Mouse (Mus musculus) cortical plate, adult 2 months (tissue): ENCODE results near the gene Cntrl. TPM values are rescaled to one million over a fixed set of nuclear protein-coding genes. Genes with fewer than 3 reads are reported as not detected.

Experiments
- H3K27ac ChIP-seq: fragments of 200-500 bp; 2 replicates; pipeline ENCODE4 v1.5.1; 2012; ENCODE audit warnings: low read length, control low read depth, inconsistent platforms; ENCODE audit not compliant: insufficient read depth
- H3K4me1 ChIP-seq: fragments of 200-500 bp; 2 replicates; pipeline ENCODE4 v1.6.1; 2011; ENCODE audit warnings: low read length; ENCODE audit not compliant: control insufficient read depth, insufficient read depth
- H3K4me3 ChIP-seq: fragments of 200-500 bp; 2 replicates; pipeline ENCODE4 v1.5.1; 2011; ENCODE audit warnings: mild to moderate bottlenecking, low read length, control low read depth; ENCODE audit not compliant: insufficient read depth
- CTCF ChIP-seq: fragments of 200-500 bp; IDR thresholded peaks from 2 replicates; pipeline ENCODE4 v1.5.1; 2011; ENCODE audit warnings: mild to moderate bottlenecking, control low read depth, low read length; ENCODE audit not compliant: insufficient read depth; ENCODE audit errors: extremely low read depth
- POLR2A ChIP-seq: fragments of 200-500 bp; IDR thresholded peaks from 2 replicates; pipeline ENCODE4 v1.6.1; 2011; ENCODE audit warnings: mild to moderate bottlenecking, low read length, control low read depth; ENCODE audit not compliant: insufficient read depth; ENCODE audit errors: extremely low read depth
- polyA plus RNA-seq: library from polyadenylated mRNA; depleted of rRNA; stranded (reverse); fragments of >200 nt; gene quantifications from 2 replicates; pipeline ENCODE4 v1.2.3, GENCODE M21; 2012

The Cntrl gene
- polyA plus RNA-seq, 1 experiment = 14.9 TPM

DNA sequence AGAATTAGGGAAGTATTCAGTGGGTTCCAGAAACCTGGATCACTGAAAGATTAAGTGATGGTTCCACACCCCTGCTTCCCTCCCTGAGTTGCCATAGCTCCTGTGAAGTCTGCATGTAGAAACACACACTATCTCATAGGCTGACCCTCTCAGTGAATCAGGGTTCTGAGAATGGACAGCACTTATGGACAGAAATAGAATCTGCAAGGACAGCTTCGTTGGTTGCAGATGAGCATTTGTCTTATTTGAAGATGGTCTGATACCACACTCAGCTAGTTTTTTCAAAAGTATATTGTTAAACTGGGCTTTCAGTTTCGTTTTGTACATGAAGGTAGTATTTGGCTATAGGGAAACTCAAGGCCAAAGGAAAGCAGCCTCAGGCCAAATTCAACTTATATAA, 1.2 kb downstream of the Cntrl start:
- TF ChIP-seq CTCF = no peak
- TF ChIP-seq POLR2A = no peak
- Histone ChIP-seq H3K27ac (no peak overlapping the region), H3K4me1 (no peaks in the 10 kb centered on the region), H3K4me3 (peak overlapping the region; percentile 86; the same call in 1 of the 2 replicates)

DNA sequence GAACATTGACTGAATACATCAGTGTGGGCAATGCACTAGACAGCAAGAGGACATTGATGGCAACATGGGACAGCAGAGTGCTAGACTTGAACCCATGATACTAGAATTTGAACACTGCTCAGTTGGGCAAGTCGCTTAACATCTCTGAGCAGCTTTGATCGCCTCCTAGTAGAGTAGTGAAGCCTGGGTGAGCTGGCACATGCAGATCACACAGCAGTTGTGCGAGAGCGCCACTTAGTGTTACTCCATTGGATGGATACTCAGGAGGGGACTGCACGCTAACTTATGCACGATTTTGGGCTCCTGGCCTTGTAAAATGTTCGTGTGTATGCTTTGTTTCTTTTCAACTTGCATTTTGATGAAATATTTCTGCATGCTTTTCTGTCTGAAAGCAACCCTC, 15.4 kb downstream of the Cntrl start:
- Histone ChIP-seq H3K27ac (no peak overlapping the region), H3K4me3 (no peak overlapping the region)

DNA sequence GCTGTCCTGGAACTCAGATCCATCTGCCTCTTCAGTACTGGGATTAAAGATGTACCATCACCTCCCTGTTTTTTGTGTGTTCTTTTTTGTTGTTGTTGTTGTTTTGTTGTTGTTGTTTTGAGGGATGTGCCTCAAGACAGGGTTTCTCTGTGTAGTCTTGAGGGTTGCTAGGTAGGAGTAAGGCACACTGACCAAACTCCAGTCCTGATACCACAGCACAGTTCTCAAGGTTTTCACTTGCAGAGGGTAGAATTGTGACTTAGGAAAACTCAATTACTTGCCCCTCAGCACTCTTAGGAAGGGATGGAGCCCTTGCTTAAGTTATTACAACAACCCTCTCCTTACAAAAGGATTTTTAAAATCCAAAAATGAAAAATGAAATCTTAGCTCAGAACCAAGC, 22.2 kb downstream of the Cntrl start:
- H3K4me3 ChIP-seq = no peak overlapping the region; the same call in 1 of the 2 replicates
- TF ChIP-seq CTCF (no peak), POLR2A (no peak)
- H3K4me1 ChIP-seq = no peaks in the 10 kb centered on the region
- no peak overlapping the region for H3K27ac ChIP-seq

More for the DNA sequence above, 15.4 kb downstream of the Cntrl start:
- H3K4me1 ChIP-seq = no peaks in the 10 kb centered on the region
- TF ChIP-seq CTCF (peak; percentile 32), POLR2A (no peak)

DNA sequence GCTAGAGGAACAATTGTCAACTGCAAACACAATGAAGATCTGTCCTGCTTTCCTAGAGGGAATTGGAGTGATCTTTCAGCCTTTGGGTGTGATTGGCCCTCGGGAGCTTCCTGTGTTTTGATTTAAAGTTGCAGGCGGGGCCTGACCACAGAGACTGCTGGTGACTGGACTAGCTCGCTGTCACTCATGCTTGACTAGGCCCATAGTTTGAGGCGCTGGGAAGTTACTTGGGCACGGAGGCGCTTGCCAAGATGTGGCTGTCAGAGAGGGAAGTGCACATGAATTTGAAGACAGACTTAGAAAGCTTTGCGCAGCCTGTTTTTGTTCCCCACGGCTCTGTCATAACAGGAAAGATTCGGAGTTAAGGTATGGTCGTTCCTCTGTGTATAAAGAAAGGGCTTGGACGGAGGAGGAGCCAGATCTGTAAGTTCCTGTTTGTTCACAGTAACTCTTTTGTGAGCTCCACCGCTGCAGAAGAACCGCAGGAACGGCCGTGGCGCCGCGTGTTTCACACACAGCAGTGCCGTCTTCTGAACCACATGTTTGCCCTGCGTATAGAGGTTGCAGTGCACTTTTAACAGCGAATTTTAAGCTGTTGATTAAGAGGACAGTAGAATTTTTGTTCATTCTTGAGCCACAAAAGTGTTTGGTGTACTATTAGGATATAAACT, 22.8 kb downstream of the Cntrl start:
- H3K4me1 ChIP-seq = no peaks in the 10 kb centered on the region
- no peak overlapping the region for H3K27ac ChIP-seq
- peak overlapping the region; percentile 26 for H3K4me3 ChIP-seq
- no peak for TF ChIP-seq CTCF
- TF ChIP-seq POLR2A = 0 out of 2 replicates have a peak, but pooled peaks have one; percentile 38

DNA sequence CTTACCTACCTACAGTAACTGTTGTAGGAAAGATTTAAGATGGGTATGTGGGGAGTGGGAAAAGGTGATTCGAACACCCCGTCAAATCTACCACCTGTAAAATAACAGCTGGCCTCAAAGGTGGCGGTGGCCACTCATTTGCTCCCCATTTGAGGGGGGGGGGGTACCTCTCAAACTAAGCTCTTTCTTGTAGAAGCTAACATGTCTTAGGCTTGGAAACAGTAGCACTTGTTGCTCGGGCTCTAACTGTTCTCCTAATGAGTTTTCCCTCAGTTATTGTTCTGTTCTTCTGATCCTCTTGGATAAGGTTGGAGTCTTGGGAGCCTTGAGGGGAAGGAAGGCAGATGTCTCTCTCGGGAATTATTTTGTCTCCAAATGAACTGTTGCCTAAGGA, 23.4 kb downstream of the Cntrl start:
- Histone ChIP-seq H3K4me3 (peak overlapping the region; percentile 26; the same call in 1 of the 2 replicates), H3K4me1 (no peaks in the 10 kb centered on the region), H3K27ac (no peak overlapping the region)
- no peak for TF ChIP-seq POLR2A
- TF ChIP-seq CTCF = no peak

DNA sequence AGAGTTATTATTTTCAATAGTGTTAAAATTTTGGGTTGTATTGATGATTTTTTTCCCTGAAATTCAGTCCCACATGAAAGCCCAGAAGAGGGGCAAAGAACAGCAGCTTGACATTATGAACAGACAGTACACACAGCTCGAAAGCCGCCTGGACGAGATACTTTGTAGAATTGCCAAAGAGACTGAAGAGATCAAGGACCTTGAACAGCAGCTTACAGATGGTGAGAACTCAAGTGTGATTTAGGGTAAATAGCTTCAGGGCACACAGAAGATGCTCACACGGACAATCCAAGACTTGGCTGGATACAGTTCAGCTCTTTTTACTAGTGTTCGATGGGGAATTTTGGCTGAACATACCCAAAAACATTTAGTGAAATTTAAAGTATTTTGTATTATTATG, 24.6 kb downstream of the Cntrl start:
- no peak overlapping the region for H3K27ac ChIP-seq
- H3K4me1 ChIP-seq = no peaks in the 10 kb centered on the region
- TF ChIP-seq CTCF (no peak), POLR2A (no peak)
- no peak overlapping the region for H3K4me3 ChIP-seq

DNA sequence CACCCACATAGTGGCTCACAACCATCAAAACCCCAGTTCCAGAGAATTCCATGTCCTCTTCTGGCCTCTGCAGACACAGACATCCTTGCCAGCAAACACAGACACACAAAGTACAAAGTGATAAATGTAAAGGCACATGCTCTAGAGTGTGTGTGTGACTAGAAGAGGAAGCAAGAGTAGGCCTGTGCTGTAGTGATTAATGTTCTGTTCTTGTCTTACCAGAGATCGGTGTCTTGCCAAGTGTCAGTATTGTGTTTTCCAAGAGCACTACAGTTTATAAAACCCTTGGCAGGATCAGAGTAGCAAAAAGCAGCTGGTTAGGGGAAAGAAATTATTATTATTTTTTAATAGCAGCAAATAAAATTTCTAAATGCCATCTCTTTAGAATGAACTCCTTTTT, 29.3 kb downstream of the Cntrl start:
- TF ChIP-seq CTCF = no peak
- TF ChIP-seq POLR2A = no peak
- Histone ChIP-seq H3K4me1 (no peaks in the 10 kb centered on the region), H3K4me3 (no peak overlapping the region), H3K27ac (no peak overlapping the region)

DNA sequence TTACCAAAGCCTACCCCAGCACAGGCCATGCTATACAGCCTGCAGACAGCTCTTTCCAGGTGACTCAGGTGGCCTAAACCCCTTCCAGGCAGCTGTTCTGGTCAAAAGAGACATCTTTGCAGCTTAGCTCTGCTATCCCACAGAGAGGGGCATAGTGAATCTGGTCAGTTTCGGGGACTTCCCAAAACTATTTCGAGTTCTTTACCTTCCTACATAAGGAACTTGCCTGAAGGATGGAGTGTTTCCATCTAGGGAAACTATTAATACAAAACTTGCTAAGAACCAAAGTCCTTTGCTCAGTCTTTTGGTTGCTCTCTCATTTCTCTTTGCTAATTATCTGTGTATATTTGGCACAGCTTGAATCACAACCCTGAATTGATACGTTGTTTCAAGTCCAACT, 32.4 kb downstream of the Cntrl start:
- H3K4me1 ChIP-seq = no peaks in the 10 kb centered on the region
- no peak for TF ChIP-seq CTCF
- TF ChIP-seq POLR2A = no peak
- H3K27ac ChIP-seq = no peak overlapping the region
- H3K4me3 ChIP-seq = no peak overlapping the region

DNA sequence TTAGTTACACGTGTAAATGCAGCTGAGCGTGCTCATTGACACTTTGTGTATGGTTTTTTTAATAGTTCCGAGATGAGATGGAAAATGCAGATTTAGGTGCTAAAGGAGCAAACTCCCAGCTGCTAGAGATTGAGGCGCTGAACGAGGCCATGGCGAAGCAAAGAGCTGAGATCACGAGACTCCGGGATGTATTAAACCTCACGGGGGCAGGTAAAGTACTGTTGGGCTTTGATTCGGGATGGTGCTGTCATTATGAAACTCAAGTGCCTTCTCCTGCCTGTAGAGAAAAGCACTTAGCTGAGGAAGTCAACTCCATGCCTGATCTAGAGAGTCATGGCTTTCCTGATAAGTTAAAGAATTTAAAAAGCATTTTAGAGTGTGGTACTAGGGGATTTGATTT, 39.5 kb downstream of the Cntrl start:
- no peaks in the 10 kb centered on the region for H3K4me1 ChIP-seq
- H3K4me3 ChIP-seq = no peak overlapping the region
- no peak overlapping the region for H3K27ac ChIP-seq
- no peak for TF ChIP-seq CTCF
- TF ChIP-seq POLR2A = no peak

DNA sequence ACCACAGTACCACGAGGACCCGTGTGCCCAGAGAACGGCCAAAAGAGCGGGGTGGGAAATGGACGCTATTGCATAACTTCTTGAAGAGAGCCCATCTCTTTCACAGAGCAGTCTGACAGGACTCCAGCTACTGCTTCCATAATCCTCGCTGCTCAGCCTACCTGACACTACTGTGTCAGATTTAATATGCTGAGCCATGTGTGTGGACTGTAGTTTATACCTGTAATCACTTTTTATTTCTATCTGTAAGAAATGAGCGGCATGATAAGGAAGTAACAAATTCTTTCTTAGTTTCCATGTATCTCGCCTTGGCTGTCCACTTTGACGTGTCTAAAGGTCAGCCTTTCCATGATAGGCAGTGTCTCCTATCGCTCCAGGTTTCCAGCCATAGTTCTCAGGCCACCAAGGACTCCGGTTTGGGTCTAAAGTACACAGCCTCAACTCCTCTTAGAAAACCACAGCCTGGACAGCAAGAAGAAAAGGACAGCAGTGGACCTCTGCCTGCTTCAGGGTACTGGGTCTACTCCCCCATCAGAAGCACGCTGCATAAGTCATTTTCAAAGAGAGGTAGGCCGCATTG, 42.1 kb downstream of the Cntrl start:
- TF ChIP-seq POLR2A (no peak), CTCF (no peak)
- H3K27ac ChIP-seq = no peak overlapping the region
- H3K4me3 ChIP-seq = no peak overlapping the region
- H3K4me1 ChIP-seq = no peaks in the 10 kb centered on the region
